Mouse (Mus musculus) testis, adult 2 months (tissue): ENCODE measurements around the gene Jpt2.

Experiments used
- CTCF ChIP-seq: fragments of 200-500 bp; IDR thresholded peaks from 2 replicates; pipeline ENCODE4 v1.5.1; 2012; ENCODE audit warnings: low read depth, mild to moderate bottlenecking, inconsistent platforms, low read length, moderate library complexity; ENCODE audit not compliant: control insufficient read depth, insufficient read depth, insufficient replicate concordance
- POLR2A ChIP-seq: fragments of 200-500 bp; IDR thresholded peaks from 2 replicates; pipeline ENCODE4 v1.6.1; 2012; ENCODE audit warnings: low read depth, mild to moderate bottlenecking, inconsistent platforms, low read length, moderate library complexity; ENCODE audit not compliant: control insufficient read depth

- TF ChIP-seq POLR2A (peak; percentile 39; the same call in 1 of the 2 replicates), CTCF (no peak)
These were observed 70.1 kb downstream of the Jpt2 start for GRCm38 (mm10) chr17:24890151-24891092.
